Mouse (Mus musculus): ENCODE measurements around the gene Ampd1. TPM values are rescaled to one million over a fixed set of nuclear protein-coding genes. Genes with fewer than 3 reads are reported as not detected.

The Ampd1 gene
- polyA plus RNA-seq (2015; fragmentation: Nextera tagmentation; extraction: Ambion mirVana): 0.87 TPM in 1 of 2 replicates, not detected in the other

GRCm38 (mm10) chr3:103073771-103074170, at the start of gene Ampd1:
Gene Ampd1 (plus strand): TSS chr3:103074014.
- no peak for ATAC-seq (ENCODE audit: low read depth)
- Histone ChIP-seq H3K4me1 (replicated peaks) (no peaks in the 10 kb centered on the region), H3K4me2 (no peak within 1 kb of the TSS), H3K9ac (no peak within 1 kb of the TSS), H3K9me3 (no peaks in the 10 kb centered on the region), H3K4me3 (no peak within 1 kb of the TSS), H3K27me3 (no peaks in the 10 kb centered on the region), H3K27ac (replicated peaks) (no peak within 1 kb of the TSS), H3K36me3 (peaks cover 7% of the 10 kb centered on the region)
- WGBS: 75% methylated on average over 5 of the region's 5 CpGs

GRCm38 (mm10) chr3:103026174-103026573, 47.6 kb upstream of the Ampd1 start:
- ATAC-seq (ENCODE audit: low read depth): no peak
- Histone ChIP-seq H3K4me2 (no peak overlapping the region), H3K27ac (replicated peaks) (no peak overlapping the region), H3K36me3 (peaks cover 29% of the 10 kb centered on the region), H3K9ac (no peak overlapping the region), H3K4me3 (no peak overlapping the region), H3K27me3 (no peaks in the 10 kb centered on the region), H3K4me1 (replicated peaks) (peaks cover 27% of the 10 kb centered on the region), H3K9me3 (no peaks in the 10 kb centered on the region)
- 94% methylated on average over 1 of the region's 1 CpGs for WGBS

- 98% methylated on average over 6 of the region's 6 CpGs for WGBS
- Histone ChIP-seq H3K9me3 (no peaks in the 10 kb centered on the region), H3K27me3 (no peaks in the 10 kb centered on the region), H3K36me3 (peaks cover 62% of the 10 kb centered on the region), H3K27ac (replicated peaks) (no peak overlapping the region), H3K4me1 (replicated peaks) (no peaks in the 10 kb centered on the region), H3K9ac (no peak overlapping the region), H3K4me2 (no peak overlapping the region), H3K4me3 (no peak overlapping the region)
- no peak for ATAC-seq (ENCODE audit: low read depth)
These were observed 33.5 kb upstream of the Ampd1 start for GRCm38 (mm10) chr3:103040285-103040684.

DNA sequence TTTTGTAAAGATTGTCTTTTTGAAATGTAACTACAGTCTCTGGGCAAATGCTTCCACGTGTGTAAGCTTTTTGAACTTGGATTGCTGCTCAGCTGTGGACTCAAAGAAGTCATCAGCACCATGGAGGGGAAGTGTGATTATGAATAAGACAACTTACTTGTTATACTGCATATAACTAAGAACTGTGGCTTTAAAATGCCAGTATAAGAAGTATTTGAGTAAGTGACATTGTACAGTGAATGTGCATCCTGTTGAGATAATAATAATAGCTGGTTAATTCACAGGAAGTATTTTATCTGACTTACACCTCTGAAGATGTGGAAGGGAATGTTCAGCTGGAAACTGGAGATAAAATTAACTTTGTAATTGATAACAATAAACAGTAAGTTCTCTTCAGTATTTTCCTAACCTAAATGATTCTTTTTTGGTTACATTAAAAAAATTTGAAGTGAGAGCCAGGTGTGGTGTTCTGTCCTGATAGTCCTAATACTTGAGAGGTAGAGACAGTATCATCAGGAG, 32.9 kb upstream of the Ampd1 start:
- ATAC-seq (ENCODE audit: low read depth): no peak
- Histone ChIP-seq H3K4me1 (replicated peaks) (no peaks in the 10 kb centered on the region), H3K27ac (replicated peaks) (no peak overlapping the region), H3K36me3 (peaks cover 68% of the 10 kb centered on the region), H3K27me3 (no peaks in the 10 kb centered on the region), H3K4me3 (no peak overlapping the region), H3K9me3 (no peaks in the 10 kb centered on the region), H3K4me2 (no peak overlapping the region), H3K9ac (no peak overlapping the region)
- WGBS: 96% methylated on average over 1 of the region's 1 CpGs

DNA sequence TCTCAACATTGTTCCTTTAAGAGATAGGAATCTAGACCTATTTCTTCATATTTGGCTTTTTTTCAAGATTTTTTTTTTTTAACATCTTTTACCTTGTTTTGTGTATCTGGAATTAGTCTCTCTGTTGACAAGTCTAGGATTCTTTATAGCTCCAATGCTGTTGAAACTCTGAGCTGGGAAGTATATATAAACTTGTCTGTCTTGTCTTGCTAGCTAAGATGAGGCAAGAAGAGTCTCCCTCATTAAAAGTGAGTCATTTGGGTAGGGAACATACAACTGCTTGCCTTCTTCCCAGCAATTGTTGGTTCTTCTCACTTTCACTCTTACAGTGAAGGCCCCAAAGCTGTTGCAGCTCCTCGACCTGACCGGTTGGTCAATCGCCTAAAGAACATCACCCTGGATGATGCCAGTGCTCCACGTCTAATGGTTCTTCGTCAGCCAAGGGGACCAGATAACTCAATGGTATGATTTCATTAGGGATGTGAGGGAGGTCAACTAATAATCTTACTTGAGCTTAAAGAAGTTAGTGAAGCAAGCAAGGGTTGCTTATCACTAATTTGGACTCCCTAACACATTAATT, 17.7 kb upstream of the Ampd1 start:
- Histone ChIP-seq H3K4me1 (replicated peaks) (peaks cover 12% of the 10 kb centered on the region), H3K27ac (replicated peaks) (no peak overlapping the region), H3K9me3 (no peaks in the 10 kb centered on the region), H3K9ac (no peak overlapping the region), H3K36me3 (peaks cover 66% of the 10 kb centered on the region), H3K4me3 (no peak overlapping the region), H3K4me2 (no peak overlapping the region), H3K27me3 (no peaks in the 10 kb centered on the region)
- WGBS: 91% methylated on average over 5 of the region's 5 CpGs
- no peak for ATAC-seq (ENCODE audit: low read depth)

GRCm38 (mm10) chr3:103057752-103058151, 16.1 kb upstream of the Ampd1 start:
- Histone ChIP-seq H3K36me3 (peaks cover 67% of the 10 kb centered on the region), H3K9ac (peak overlapping the region; percentile 58), H3K27ac (replicated peaks) (peak overlapping the region; percentile 95), H3K27me3 (no peaks in the 10 kb centered on the region), H3K4me2 (peak overlapping the region; percentile 75), H3K9me3 (no peaks in the 10 kb centered on the region), H3K4me1 (replicated peaks) (peaks cover 12% of the 10 kb centered on the region), H3K4me3 (peak overlapping the region; percentile 79)
- peak; percentile 48 for ATAC-seq (ENCODE audit: low read depth)
- WGBS: 2% methylated on average over 10 of the region's 10 CpGs

DNA sequence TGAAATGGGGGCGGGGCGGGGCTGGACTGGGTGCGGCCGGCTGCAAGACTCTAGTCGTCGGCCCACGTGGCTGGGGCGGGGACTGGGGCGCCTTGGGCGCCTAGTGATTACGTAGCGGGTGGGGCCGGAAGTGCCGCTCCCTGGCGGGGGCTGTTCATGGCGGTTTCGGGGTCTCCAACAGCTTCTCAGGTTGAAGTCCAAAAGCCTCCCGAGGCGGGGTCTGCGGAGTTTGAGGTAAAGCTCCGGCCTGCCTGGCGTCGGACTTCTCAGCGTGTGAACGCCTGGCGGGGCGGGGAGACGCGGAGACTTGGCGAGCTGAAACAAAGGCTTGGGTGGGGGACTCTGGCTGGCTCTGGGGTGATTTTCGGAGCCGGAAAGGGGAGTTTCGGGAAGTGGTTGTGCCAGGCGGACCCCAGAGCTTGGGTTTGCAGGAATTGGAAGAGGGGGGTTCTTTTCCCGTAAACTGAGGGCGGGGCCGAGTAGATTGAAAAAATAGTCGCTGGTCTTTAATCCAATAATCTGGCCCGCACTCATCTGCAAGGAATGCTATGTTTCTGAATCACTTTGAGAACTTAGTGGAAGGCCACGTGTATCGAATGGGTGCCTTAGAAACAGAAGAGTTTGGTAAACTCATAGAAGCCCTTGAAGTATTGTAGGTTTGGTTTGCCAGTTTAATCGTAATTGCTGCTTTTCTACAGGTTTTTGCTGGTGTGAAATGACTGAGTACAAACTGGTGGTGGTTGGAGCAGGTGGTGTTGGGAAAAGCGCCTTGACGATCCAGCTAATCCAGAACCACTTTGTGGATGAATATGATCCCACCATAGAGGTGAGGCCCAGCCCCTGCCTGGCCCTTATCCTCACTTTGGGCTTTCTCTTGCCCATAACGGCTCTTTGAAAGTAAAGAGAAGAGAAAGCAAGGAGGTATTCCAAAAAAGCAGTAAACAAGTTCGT, 15.3 kb upstream of the Ampd1 start, which contains the start of gene Nras:
Gene Nras, plus strand, starts transcription at position 79 of the 951 bp plus-strand sequence.
- Histone ChIP-seq H3K9me3 (no peaks in the 10 kb centered on the region), H3K4me3 (peak within 1 kb of the TSS; percentile 79), H3K36me3 (peaks cover 68% of the 10 kb centered on the region), H3K4me1 (replicated peaks) (peaks cover 12% of the 10 kb centered on the region), H3K27ac (replicated peaks) (peak within 1 kb of the TSS; percentile 95), H3K9ac (peak within 1 kb of the TSS; percentile 82), H3K4me2 (peak within 1 kb of the TSS; percentile 75), H3K27me3 (no peaks in the 10 kb centered on the region)
- ATAC-seq (ENCODE audit: low read depth): peak; percentile 99
- WGBS: 3% methylated on average over 46 of the region's 46 CpGs

DNA sequence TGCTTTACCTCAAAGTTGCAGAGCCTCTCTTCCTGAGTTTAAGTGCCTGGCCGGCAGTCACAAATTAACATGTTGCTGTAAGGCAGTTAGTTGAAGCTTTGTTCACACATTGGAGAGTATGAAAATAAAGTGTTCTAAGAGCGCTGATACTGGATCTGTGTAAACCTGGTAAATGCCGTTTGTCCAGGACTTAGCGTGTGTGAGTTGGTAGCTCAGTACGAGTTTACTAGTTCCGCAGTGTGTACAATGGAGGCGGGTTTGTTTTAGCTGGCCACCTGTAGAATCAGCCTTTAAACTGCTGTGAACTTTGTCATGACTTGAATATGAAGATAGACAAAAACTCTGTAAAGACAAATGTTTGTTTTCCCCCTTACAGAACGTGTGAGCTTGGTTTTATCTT, 6.9 kb upstream of the Ampd1 start:
- H3K9ac ChIP-seq: no peak overlapping the region
- H3K27ac ChIP-seq (replicated peaks): no peak overlapping the region
- H3K4me2 ChIP-seq: no peak overlapping the region
- no peak for ATAC-seq (ENCODE audit: low read depth)
- H3K36me3 ChIP-seq: peaks cover 71% of the 10 kb centered on the region
- no peaks in the 10 kb centered on the region for H3K9me3 ChIP-seq
- H3K4me3 ChIP-seq: no peak overlapping the region
- WGBS: 93% methylated on average over 8 of the region's 8 CpGs
- no peaks in the 10 kb centered on the region for H3K27me3 ChIP-seq
- no peaks in the 10 kb centered on the region for H3K4me1 ChIP-seq (replicated peaks)

GRCm38 (mm10) chr3:103068971-103069370, 4.8 kb upstream of the Ampd1 start:
- no peak for ATAC-seq (ENCODE audit: low read depth)
- Histone ChIP-seq H3K9me3 (no peaks in the 10 kb centered on the region), H3K4me1 (replicated peaks) (no peaks in the 10 kb centered on the region), H3K4me2 (no peak overlapping the region), H3K27ac (replicated peaks) (no peak overlapping the region), H3K27me3 (no peaks in the 10 kb centered on the region), H3K36me3 (peaks cover 51% of the 10 kb centered on the region), H3K4me3 (no peak overlapping the region), H3K9ac (no peak overlapping the region)
- WGBS: 94% methylated on average over 6 of the region's 6 CpGs

GRCm38 (mm10) chr3:103075871-103076270, 2.1 kb downstream of the Ampd1 start:
- whole genome bisulfite sequencing: 88% methylated on average over 9 of the region's 9 CpGs
- Histone ChIP-seq H3K4me1 (replicated peaks) (no peaks in the 10 kb centered on the region), H3K4me2 (no peak overlapping the region), H3K27ac (replicated peaks) (no peak overlapping the region), H3K9me3 (no peaks in the 10 kb centered on the region), H3K36me3 (no peaks in the 10 kb centered on the region), H3K4me3 (no peak overlapping the region), H3K27me3 (no peaks in the 10 kb centered on the region), H3K9ac (no peak overlapping the region)
- ATAC-seq (ENCODE audit: low read depth): no peak

GRCm38 (mm10) chr3:103076476-103076875, 2.7 kb downstream of the Ampd1 start:
- H3K9ac ChIP-seq: no peak overlapping the region
- H3K4me2 ChIP-seq: no peak overlapping the region
- ATAC-seq (ENCODE audit: low read depth): no peak
- no peaks in the 10 kb centered on the region for H3K27me3 ChIP-seq
- H3K27ac ChIP-seq (replicated peaks): no peak overlapping the region
- H3K4me1 ChIP-seq (replicated peaks): no peaks in the 10 kb centered on the region
- no peaks in the 10 kb centered on the region for H3K36me3 ChIP-seq
- no peak overlapping the region for H3K4me3 ChIP-seq
- no peaks in the 10 kb centered on the region for H3K9me3 ChIP-seq
- 94% methylated on average over 9 of the region's 9 CpGs for WGBS

- WGBS: 91% methylated on average over 9 of the region's 9 CpGs
- no peak overlapping the region for H3K4me3 ChIP-seq
- ATAC-seq (ENCODE audit: low read depth): no peak
These were observed 5.5 kb downstream of the Ampd1 start for GRCm38 (mm10) chr3:103079301-103079700.

More at GRCm38 (mm10) chr3:103079301-103079700, 5.5 kb downstream of the Ampd1 start:
- no peaks in the 10 kb centered on the region for H3K9me3 ChIP-seq
- no peak overlapping the region for H3K4me2 ChIP-seq
- no peaks in the 10 kb centered on the region for H3K4me1 ChIP-seq (replicated peaks)
- no peaks in the 10 kb centered on the region for H3K27me3 ChIP-seq
- H3K9ac ChIP-seq: no peak overlapping the region
- H3K36me3 ChIP-seq: no peaks in the 10 kb centered on the region
- H3K27ac ChIP-seq (replicated peaks): no peak overlapping the region
